Mouse (Mus musculus): Measurements from ENCODE around the gene Syf2. TPM values are rescaled to one million over a fixed set of nuclear protein-coding genes. Genes with fewer than 3 reads are reported as not detected.

Gene Syf2
- polyA plus RNA-seq, 1 experiment from 2014 or later = 73.8 TPM

DNA sequence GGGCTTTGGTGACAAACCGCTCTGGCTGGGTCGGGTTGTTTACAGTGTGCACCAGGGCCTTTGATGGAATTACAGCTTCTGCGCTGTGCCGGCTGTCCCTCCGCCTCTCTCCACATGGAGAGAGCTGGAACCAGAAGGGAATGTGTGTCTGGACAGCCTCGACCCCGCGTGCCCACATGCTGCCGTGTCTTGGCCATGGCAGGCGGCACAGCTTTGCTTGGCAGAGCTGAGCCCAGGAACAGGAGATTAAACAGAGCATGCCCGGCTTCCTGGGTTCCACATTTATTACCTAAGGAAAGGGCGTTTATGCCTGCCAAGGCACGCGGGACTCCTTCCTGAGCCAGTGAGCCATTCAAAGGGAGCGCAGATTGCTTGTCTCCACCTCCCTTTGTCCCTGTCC, 23.8 kb downstream of the Syf2 start:
- no peak overlapping the region for H3K27ac ChIP-seq
- no peak overlapping the region for H3K9ac ChIP-seq
- peaks cover 9% of the 10 kb centered on the region; the same call in 1 of the 2 replicates for H3K27me3 ChIP-seq
- H3K36me3 ChIP-seq = no peaks in the 10 kb centered on the region
- no peak overlapping the region for H3K4me3 ChIP-seq
- no peaks in the 10 kb centered on the region for H3K9me3 ChIP-seq
- no peak overlapping the region for H3K4me2 ChIP-seq
- no peak for ATAC-seq (ENCODE audit: borderline replicate concordance, extremely low read depth, low FRiP score, low TSS enrichment)
- peaks cover 8% of the 10 kb centered on the region for H3K4me1 ChIP-seq
- WGBS = 16% methylated on average over 15 of the region's 15 CpGs

DNA sequence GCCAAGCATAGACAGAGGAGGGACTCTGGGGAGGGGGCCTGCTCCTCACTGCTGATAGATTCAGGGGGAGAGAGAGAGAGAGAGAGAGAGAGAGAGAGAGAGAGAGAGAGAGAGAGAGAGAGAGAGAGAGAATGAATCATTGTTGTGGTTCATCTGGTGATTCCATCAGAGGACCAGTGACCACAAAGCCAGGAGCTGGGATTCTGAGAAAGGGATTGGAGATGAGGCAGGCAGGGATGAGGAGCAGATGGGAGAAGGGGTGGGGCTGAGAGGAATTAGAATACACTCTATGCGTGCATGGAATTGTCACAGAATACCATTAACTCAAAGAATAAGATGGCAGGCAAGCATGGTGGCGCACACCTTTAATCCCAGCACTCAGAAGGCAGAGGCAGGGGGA, 24.5 kb downstream of the Syf2 start:
- no peak overlapping the region for H3K9ac ChIP-seq
- peaks cover 7% of the 10 kb centered on the region for H3K4me1 ChIP-seq
- no peak for ATAC-seq (ENCODE audit: borderline replicate concordance, extremely low read depth, low FRiP score, low TSS enrichment)
- no peak overlapping the region for H3K4me2 ChIP-seq
- H3K9me3 ChIP-seq = no peaks in the 10 kb centered on the region
- no peak overlapping the region for H3K27ac ChIP-seq
- H3K36me3 ChIP-seq = no peaks in the 10 kb centered on the region
- peaks cover 9% of the 10 kb centered on the region; the same call in 1 of the 2 replicates for H3K27me3 ChIP-seq
- WGBS = 98% methylated on average over 2 of the region's 2 CpGs
- no peak overlapping the region for H3K4me3 ChIP-seq

DNA sequence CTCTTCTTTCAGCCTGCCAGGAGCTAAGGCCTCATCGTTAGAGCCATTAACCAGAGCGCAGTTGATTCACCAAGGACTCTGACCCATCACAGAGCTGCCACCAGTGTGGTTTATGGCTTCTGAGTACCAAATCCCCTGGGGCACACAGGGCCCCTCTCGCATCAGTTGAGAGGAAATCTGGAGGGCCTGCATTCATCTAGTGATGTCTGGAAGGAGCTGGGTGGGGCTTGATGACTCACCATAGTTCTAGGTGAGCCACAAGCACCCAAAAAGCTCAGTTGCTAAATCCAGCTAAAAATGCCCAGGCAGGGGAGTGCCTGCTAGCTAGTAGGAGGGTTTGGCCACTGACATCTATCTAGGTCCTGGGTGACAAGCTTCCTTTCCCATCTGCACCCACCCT, 25.1 kb downstream of the Syf2 start:
- WGBS = 78% methylated on average over 3 of the region's 3 CpGs
- no peak overlapping the region for H3K27ac ChIP-seq

DNA sequence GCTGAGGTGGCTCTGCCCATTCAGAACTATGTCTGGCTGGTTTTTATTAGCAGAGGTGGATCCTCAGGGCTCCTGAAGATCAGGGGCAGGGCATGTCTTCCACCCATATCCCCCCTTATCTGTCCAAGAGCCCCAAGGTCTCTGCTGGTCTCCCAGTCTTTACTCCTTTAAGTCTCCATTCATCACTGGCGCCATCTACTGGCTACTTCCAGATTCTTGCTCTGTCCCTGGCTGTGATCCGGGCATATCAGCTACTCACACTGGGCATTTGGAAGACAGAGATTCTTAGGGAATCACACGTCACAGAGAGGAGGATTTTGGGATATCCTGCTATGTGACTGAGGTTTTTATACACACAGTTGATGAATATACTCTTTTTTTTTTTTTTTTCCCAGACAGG, 25.6 kb downstream of the Syf2 start:
- WGBS = 8% methylated on average over 3 of the region's 3 CpGs
- no peak for ATAC-seq (ENCODE audit: borderline replicate concordance, extremely low read depth, low FRiP score, low TSS enrichment)

More for the DNA sequence above, 25.1 kb downstream of the Syf2 start:
- H3K27me3 ChIP-seq = peaks cover 9% of the 10 kb centered on the region; the same call in 1 of the 2 replicates
- H3K36me3 ChIP-seq = no peaks in the 10 kb centered on the region
- ATAC-seq (ENCODE audit: borderline replicate concordance, extremely low read depth, low FRiP score, low TSS enrichment) = no peak
- peaks cover under 1% of the 10 kb centered on the region for H3K4me1 ChIP-seq
- no peak overlapping the region for H3K9ac ChIP-seq
- no peak overlapping the region for H3K4me3 ChIP-seq
- no peak overlapping the region for H3K4me2 ChIP-seq
- no peaks in the 10 kb centered on the region for H3K9me3 ChIP-seq

DNA sequence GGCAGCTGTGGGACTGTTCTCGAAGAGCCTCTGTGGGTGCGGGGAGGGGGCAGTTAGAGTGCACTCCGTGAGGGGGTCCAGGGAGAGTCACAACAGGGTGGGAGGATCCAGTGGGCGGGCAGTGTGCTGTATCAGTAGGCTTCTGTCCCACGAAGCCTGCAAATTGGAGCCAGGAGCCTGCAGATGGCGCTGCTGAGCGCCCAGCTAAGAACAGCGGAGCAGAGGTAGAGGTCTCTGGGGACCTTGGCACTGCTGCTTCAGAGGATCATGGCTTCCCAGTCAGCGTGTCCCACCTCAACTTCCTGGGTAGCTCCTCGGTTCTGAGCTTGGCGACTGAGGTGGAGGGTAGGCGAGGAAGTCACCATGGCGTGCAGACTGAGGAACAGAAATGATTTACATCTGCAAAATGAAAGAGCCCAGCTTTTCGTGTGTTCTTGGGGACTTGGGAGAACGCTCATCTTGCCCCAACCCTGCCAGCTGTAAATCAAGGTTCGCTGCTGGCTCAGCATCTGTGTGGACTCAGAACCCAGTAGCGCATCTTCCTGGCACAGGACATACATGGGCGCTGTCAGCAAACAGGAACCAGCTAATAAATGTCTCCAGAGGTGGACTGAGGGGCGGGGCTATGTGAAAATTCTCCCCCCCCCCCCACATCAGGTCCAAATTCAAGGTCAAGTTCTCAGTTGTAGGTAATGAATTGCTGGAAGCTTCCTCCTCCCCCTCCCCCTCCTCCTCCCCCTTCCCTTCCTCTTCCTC, 32.5 kb downstream of the Syf2 start:
- WGBS = 24% methylated on average over 19 of the region's 19 CpGs
- peak; percentile 49; the same call in 1 of the 2 replicates for ATAC-seq (ENCODE audit: borderline replicate concordance, extremely low read depth, low FRiP score, low TSS enrichment)

More for the DNA sequence above, 25.6 kb downstream of the Syf2 start:
- Histone ChIP-seq H3K4me2 (no peak overlapping the region), H3K4me1 (no peaks in the 10 kb centered on the region; the same call in 1 of the 2 replicates), H3K9ac (no peak overlapping the region), H3K36me3 (no peaks in the 10 kb centered on the region), H3K27me3 (peaks cover 9% of the 10 kb centered on the region; the same call in 1 of the 2 replicates), H3K27ac (no peak overlapping the region), H3K9me3 (no peaks in the 10 kb centered on the region), H3K4me3 (no peak overlapping the region)

DNA sequence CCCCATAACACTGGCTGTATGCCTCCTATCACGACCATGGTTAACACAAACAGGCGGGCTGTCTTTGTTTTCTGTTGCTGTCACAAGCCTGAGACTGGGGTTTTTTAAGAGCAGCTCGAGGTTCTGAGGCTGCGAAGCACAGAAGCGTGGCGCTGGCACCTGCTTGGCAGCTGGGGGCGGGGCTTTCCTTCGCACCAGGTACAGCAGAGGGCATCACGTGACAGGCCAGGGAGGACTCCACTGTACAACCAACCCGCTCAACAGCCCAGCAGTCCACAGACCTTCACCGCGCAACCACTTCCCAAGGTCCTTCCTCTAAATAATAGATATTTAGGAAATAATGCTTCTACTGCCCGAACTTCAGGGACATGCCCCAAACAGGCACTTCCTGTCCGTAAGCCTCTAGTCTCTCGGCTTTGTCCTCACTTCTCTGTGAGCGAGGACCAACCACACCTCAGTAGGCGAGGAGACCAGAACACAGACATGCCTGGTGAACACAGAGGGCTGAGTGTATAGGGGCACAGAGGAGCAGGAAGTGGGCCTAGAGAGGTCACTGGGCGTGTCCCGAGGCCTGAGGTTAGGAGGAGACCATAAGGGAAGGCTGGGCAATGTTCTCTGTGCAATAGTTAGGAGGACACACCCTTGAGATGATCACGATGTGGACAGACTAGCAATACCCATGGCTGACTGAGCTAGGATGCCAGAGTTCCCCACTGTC, 37.3 kb downstream of the Syf2 start:
- H3K4me2 ChIP-seq = no peak overlapping the region
- no peak for ATAC-seq (ENCODE audit: borderline replicate concordance, extremely low read depth, low FRiP score, low TSS enrichment)

More for the DNA sequence above, 32.5 kb downstream of the Syf2 start:
- H3K9me3 ChIP-seq = no peaks in the 10 kb centered on the region
- no peak overlapping the region for H3K4me3 ChIP-seq
- H3K9ac ChIP-seq = no peak overlapping the region
- peaks cover 8% of the 10 kb centered on the region; the same call in 1 of the 2 replicates for H3K27me3 ChIP-seq
- no peaks in the 10 kb centered on the region for H3K4me1 ChIP-seq
- peak overlapping the region; percentile 38; the same call in 1 of the 2 replicates for H3K4me2 ChIP-seq
- H3K36me3 ChIP-seq = no peaks in the 10 kb centered on the region
- H3K27ac ChIP-seq = no peak overlapping the region

DNA sequence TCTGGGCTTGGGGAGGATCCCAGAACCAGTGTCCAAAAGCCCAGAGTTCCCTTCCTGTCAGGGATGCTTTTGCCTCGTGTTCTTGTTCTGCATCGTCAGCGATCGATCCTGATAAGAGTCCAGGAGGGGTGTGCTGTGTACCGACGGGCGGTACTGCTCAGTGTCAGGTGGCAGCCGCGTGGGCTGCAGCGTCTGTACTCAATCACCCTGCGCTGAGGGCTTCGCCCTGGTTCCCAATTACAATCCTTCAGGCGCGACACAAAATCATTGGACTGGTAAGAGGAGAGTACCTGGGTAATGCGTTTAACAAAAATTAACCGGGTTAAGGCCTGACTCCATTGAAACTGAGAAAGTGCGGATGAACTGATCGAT, 37.9 kb downstream of the Syf2 start:
- H3K27ac ChIP-seq = no peak overlapping the region
- H3K36me3 ChIP-seq = no peaks in the 10 kb centered on the region
- H3K9ac ChIP-seq = no peak overlapping the region
- no peak overlapping the region for H3K4me2 ChIP-seq
- H3K27me3 ChIP-seq = no peaks in the 10 kb centered on the region
- H3K4me1 ChIP-seq = no peaks in the 10 kb centered on the region
- no peaks in the 10 kb centered on the region for H3K9me3 ChIP-seq
- no peak overlapping the region for H3K4me3 ChIP-seq
- no peak for ATAC-seq (ENCODE audit: borderline replicate concordance, extremely low read depth, low FRiP score, low TSS enrichment)
- WGBS = 75% methylated on average over 18 of the region's 18 CpGs

More for the DNA sequence above, 37.3 kb downstream of the Syf2 start:
- WGBS = 73% methylated on average over 20 of the region's 20 CpGs
- Histone ChIP-seq H3K4me3 (no peak overlapping the region), H3K36me3 (no peaks in the 10 kb centered on the region), H3K27ac (no peak overlapping the region), H3K27me3 (no peaks in the 10 kb centered on the region), H3K9ac (no peak overlapping the region), H3K4me1 (no peaks in the 10 kb centered on the region), H3K9me3 (no peaks in the 10 kb centered on the region)

DNA sequence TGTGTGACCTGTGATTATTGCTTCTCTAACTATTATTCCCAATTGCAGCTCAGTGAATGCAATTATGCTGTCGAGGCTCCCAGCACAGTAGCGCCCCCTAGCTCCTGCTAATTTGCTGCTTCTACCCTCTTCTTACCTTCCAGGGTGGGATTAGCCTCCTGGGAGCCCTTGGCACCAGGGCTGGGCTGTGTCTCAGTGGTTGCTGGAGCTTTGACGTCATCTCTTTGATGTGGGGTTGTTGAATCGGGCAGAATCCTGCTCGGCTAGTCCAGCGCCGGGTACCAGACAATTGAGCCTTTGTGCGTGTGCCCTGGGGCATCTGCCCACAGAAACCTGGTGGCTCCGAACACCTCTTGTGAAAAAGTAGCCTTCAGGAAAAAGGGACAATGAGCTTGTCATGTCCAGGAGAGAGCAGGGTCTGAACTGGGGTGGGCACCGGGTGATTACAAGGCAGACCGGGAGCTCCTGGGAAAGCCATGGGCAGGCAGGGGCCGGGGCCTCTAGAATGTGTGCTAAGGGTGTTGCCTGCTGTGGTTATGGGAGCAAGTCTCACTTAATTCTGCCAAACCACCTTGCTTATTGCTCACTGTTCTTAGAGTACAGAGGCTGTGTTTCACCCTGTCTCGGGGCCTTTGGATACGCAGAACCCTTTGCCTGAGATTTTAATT, 44.7 kb downstream of the Syf2 start:
- H3K27ac ChIP-seq = peak overlapping the region; percentile 72
- peak; percentile 80 for ATAC-seq (ENCODE audit: borderline replicate concordance, extremely low read depth, low FRiP score, low TSS enrichment)
- 26% methylated on average over 14 of the region's 14 CpGs for WGBS

DNA sequence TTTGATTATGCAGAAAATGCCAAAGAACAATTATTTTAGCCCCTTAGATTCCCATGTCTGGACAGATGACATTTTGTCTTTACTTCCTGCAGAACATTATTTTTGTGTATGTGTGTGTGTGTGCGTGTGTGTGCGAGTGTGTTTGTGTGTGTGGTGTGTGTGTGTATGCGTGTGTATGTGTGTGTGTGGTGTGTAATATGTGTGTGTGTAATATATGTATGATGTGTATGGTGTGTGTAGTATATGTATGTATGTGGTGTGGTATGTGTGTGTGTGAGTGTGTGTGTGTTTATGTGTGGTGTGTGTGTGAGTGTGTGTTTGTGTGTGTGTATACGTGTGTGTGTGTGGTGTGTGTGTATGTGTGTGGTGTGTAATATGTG, 45.2 kb downstream of the Syf2 start:
- Histone ChIP-seq H3K4me3 (no peak overlapping the region), H3K27ac (peak overlapping the region; percentile 72), H3K4me1 (peaks cover 4% of the 10 kb centered on the region; the same call in 1 of the 2 replicates), H3K9me3 (no peaks in the 10 kb centered on the region), H3K36me3 (no peaks in the 10 kb centered on the region), H3K9ac (no peak overlapping the region), H3K27me3 (no peaks in the 10 kb centered on the region), H3K4me2 (0 out of 2 replicates have a peak overlapping the region, but pooled peaks have one; percentile 12)
- 81% methylated on average over 4 of the region's 4 CpGs for WGBS
- no peak for ATAC-seq (ENCODE audit: borderline replicate concordance, extremely low read depth, low FRiP score, low TSS enrichment)

More for the DNA sequence above, 44.7 kb downstream of the Syf2 start:
- Histone ChIP-seq H3K9me3 (no peaks in the 10 kb centered on the region), H3K4me1 (peaks cover 4% of the 10 kb centered on the region; the same call in 1 of the 2 replicates), H3K36me3 (no peaks in the 10 kb centered on the region), H3K4me2 (0 out of 2 replicates have a peak overlapping the region, but pooled peaks have one; percentile 12), H3K4me3 (no peak overlapping the region), H3K27me3 (no peaks in the 10 kb centered on the region), H3K9ac (no peak overlapping the region)

DNA sequence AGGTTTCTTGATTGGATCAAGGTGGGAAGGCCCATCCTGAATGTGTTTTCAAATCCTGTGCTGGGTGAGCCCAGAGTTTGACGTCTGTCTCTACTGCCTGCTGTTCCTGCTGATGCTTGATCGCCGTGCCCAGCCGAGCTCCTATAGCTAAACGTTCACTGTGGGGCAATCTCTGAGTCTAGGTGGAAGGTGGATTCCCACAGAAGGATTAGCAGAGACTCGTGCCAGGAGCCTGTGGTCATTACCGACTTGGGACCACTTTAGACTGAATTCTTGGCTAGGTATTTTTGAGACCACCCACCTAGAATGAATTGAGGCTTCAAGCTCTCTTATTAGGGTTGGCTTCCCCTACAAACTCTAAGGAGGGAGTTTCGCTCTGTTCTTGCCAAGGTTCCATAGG, 48.2 kb downstream of the Syf2 start:
- ATAC-seq (ENCODE audit: borderline replicate concordance, extremely low read depth, low FRiP score, low TSS enrichment) = no peak

DNA sequence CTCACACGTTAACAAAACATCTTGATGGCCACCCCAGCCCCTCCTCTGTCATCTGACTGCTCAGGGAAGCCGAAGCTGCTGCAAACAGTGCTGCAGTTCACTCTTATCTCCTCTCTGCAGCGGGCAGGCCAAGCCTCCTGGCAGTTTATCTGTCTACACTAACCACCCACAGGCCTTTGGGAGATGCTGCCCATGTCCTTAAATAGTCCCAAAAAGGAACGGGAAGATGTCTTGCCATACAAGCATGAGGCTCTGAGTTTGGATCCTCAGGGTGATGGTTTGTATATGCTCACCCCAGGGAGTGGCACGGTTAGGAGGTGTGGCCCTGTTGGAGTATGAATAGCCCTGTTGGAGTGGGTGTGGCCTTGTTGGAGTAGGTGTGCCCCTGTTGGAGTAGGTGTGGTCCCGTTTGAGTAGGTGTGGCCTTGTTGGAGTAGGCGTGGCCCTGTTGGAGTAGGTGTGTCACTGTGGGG, 51.3 kb downstream of the Syf2 start:
- WGBS = 45% methylated on average over 7 of the region's 7 CpGs
- Histone ChIP-seq H3K27ac (no peak overlapping the region), H3K4me2 (no peak overlapping the region), H3K9ac (no peak overlapping the region), H3K27me3 (no peaks in the 10 kb centered on the region), H3K36me3 (no peaks in the 10 kb centered on the region), H3K4me1 (no peaks in the 10 kb centered on the region), H3K9me3 (no peaks in the 10 kb centered on the region), H3K4me3 (no peak overlapping the region)
- ATAC-seq (ENCODE audit: borderline replicate concordance, extremely low read depth, low FRiP score, low TSS enrichment) = peak; percentile 49; the same call in 1 of the 2 replicates

More for the DNA sequence above, 48.2 kb downstream of the Syf2 start:
- Histone ChIP-seq H3K27ac (no peak overlapping the region), H3K4me3 (no peak overlapping the region), H3K9ac (no peak overlapping the region), H3K36me3 (no peaks in the 10 kb centered on the region), H3K9me3 (no peaks in the 10 kb centered on the region), H3K27me3 (no peaks in the 10 kb centered on the region), H3K4me2 (no peak overlapping the region), H3K4me1 (peaks cover 4% of the 10 kb centered on the region; the same call in 1 of the 2 replicates)
- WGBS = 61% methylated on average over 8 of the region's 8 CpGs
